Mouse (Mus musculus): Measurements from ENCODE around the gene Ano6. TPM values are rescaled to one million over a fixed set of nuclear protein-coding genes. Genes with fewer than 3 reads are reported as not detected.

Ano6 gene
- polyA plus RNA-seq, 1 experiment from 2014 or later: 46.4 TPM

DNA sequence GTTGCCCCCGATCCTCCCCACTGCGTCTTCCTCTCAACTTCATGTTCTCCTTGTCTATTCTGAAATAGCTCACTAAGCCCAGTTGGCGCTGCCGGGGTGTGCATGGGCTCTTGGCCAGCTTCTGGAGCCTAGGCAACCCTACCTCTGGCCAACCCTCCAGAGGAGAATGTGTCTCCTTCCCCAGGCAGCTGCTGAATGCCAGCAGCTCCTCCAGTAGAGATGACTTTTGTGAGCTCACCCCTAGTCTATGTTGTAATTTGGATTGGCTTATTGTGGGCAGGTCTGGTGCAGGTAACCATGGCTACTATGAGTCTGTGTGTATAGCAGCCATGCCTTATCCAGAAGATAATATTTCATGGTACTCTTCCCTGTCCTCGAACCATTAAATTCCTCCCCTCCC is 141.7 kb downstream of the Ano6 start:
- Histone ChIP-seq H3K9me3 (ENCODE audit: control insufficient read depth, low read depth, low read length) (no peaks in the 10 kb centered on the region), H3K36me3 (ENCODE audit: control insufficient read depth, insufficient read depth, low read length) (peaks cover 8% of the 10 kb centered on the region), H3K4me3 (ENCODE audit: low read depth, low read length) (no peak overlapping the region), H3K9ac (replicated peaks; ENCODE audit: low read depth, low read length) (no peak overlapping the region), H3K4me2 (replicated peaks; ENCODE audit: low read depth, low read length) (no peak overlapping the region), H3K27ac (ENCODE audit: low read length) (no peak overlapping the region; the same call in 1 of the 2 replicates), H3K27me3 (ENCODE audit: control insufficient read depth, insufficient read depth, low read length) (no peaks in the 10 kb centered on the region), H3K4me1 (ENCODE audit: control insufficient read depth, insufficient read depth, low read length) (no peaks in the 10 kb centered on the region)
- ATAC-seq (ENCODE audit: insufficient number of reproducible peaks, insufficient read depth, low FRiP score, low read depth): no peak
- WGBS: 77% methylated on average over 5 of the region's 5 CpGs

DNA sequence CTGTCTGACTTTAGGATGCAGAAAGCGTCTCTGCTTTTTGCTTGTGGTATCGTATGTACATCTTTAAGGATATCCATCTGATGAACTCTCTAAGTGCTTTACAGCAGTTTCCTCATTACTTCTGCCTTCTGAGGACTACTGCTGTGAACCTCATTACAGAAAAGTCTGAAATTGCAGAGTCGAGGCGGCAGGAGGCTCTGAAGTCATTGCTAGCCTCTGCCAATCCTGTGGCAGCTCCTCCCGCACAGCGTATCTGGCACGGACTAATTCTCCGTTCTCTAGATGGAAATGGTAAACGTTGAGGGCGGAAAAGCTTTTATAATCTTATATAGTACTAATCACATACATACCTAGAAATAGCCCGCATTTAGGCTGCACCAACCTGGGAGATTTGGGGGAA is 144.5 kb downstream of the Ano6 start:
- Histone ChIP-seq H3K4me1 (ENCODE audit: control insufficient read depth, insufficient read depth, low read length) (no peaks in the 10 kb centered on the region), H3K9ac (replicated peaks; ENCODE audit: low read depth, low read length) (no peak overlapping the region), H3K27ac (ENCODE audit: low read length) (no peak overlapping the region), H3K36me3 (ENCODE audit: control insufficient read depth, insufficient read depth, low read length) (no peaks in the 10 kb centered on the region; the same call in 1 of the 2 replicates), H3K4me3 (ENCODE audit: low read depth, low read length) (no peak overlapping the region), H3K27me3 (ENCODE audit: control insufficient read depth, insufficient read depth, low read length) (no peaks in the 10 kb centered on the region), H3K9me3 (ENCODE audit: control insufficient read depth, low read depth, low read length) (no peaks in the 10 kb centered on the region), H3K4me2 (replicated peaks; ENCODE audit: low read depth, low read length) (no peak overlapping the region)
- ATAC-seq (ENCODE audit: insufficient number of reproducible peaks, insufficient read depth, low FRiP score, low read depth): no peak
- WGBS: 82% methylated on average over 11 of the region's 11 CpGs

DNA sequence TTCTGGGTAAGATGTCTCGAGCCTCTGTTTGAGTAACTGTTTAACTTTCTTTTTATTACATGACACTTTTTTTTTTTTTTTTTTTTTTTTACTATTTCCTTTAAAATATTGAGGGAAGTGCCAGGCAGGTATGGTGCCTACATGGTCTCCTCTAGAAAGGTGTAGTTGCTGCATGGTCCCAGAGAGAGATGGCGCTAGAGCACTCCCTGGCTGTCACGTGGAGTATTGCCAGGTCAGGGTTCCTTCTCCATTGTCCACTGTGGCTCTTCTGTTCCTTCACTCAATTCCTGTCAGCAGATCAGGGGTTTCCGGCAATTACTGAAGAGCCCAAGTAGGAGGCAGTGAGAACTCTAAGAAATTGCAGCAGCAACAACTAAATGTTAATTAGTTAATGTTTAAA is 152.8 kb downstream of the Ano6 start:
- Histone ChIP-seq H3K27ac (ENCODE audit: low read length) (no peak overlapping the region), H3K4me2 (replicated peaks; ENCODE audit: low read depth, low read length) (no peak overlapping the region), H3K4me1 (ENCODE audit: control insufficient read depth, insufficient read depth, low read length) (no peaks in the 10 kb centered on the region), H3K36me3 (ENCODE audit: control insufficient read depth, insufficient read depth, low read length) (peaks cover 16% of the 10 kb centered on the region; the same call in 1 of the 2 replicates), H3K4me3 (ENCODE audit: low read depth, low read length) (no peak overlapping the region), H3K9me3 (ENCODE audit: control insufficient read depth, low read depth, low read length) (no peaks in the 10 kb centered on the region), H3K9ac (replicated peaks; ENCODE audit: low read depth, low read length) (no peak overlapping the region), H3K27me3 (ENCODE audit: control insufficient read depth, insufficient read depth, low read length) (no peaks in the 10 kb centered on the region)
- ATAC-seq (ENCODE audit: insufficient number of reproducible peaks, insufficient read depth, low FRiP score, low read depth): no peak
- 62% methylated on average over 4 of the region's 4 CpGs for WGBS

DNA sequence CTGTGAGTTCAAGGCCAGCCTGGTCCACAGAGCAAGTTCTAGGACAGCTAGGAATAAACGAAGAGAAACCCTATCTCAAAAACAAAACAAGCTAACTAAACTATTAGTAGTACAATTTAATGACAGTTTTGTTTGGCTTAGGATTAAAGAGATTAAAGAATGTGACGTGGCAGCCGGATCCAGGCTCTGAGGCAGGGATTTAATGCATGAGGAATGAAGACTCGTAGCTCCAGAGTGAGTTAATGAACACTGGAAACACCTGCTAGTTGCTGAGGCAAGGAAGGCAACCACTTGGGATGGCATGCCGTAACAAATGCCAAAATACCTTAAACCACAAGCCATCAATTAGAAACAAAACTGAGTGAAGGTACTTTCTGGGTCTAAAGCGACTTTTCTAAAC is 153.7 kb downstream of the Ano6 start:
- 47% methylated on average over 6 of the region's 6 CpGs for WGBS

DNA sequence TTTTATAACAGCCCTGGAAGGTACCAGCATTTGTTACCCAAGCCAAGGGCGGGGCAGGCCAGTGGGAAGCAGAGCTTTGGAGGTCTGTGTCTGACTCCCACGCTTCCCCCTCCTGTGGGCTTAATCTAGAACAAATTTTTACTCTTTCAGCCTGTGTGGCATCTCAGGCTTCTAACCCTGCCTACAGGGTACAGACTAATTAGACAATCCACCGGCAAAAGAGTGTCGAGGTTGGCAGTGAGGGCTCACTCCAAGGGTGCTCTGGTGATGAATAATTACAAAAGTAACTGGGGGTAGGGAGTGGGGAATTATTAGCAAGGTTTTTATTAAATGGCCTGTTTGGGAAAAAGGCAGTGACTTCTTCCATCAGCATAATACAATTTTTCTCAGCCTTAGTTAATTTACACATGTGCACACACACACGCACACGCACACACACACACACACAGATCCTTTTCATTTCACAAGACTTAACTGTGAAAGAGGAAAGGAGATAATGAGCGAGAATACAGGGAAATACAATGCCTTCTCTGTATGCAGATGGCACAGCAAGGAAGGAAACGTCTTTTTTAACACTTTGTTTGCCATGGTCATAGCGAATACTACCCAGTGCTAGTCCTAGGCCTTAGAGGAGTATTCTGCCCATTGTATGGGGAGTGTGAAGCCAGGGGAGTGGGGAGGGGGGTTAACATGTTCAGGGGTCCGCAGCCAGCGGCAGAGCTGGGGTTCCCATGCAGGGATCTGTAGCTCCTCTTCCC is 155.5 kb downstream of the Ano6 start:
- Histone ChIP-seq H3K4me2 (replicated peaks; ENCODE audit: low read depth, low read length) (no peak overlapping the region), H3K9ac (replicated peaks; ENCODE audit: low read depth, low read length) (no peak overlapping the region), H3K27me3 (ENCODE audit: control insufficient read depth, insufficient read depth, low read length) (no peaks in the 10 kb centered on the region), H3K27ac (ENCODE audit: low read length) (no peak overlapping the region), H3K9me3 (ENCODE audit: control insufficient read depth, low read depth, low read length) (no peaks in the 10 kb centered on the region), H3K36me3 (ENCODE audit: control insufficient read depth, insufficient read depth, low read length) (peaks cover 26% of the 10 kb centered on the region), H3K4me3 (ENCODE audit: low read depth, low read length) (no peak overlapping the region), H3K4me1 (ENCODE audit: control insufficient read depth, insufficient read depth, low read length) (no peaks in the 10 kb centered on the region)
- 72% methylated on average over 11 of the region's 11 CpGs for WGBS
- no peak for ATAC-seq (ENCODE audit: insufficient number of reproducible peaks, insufficient read depth, low FRiP score, low read depth)

More for the DNA sequence above, 153.7 kb downstream of the Ano6 start:
- H3K36me3 ChIP-seq (ENCODE audit: control insufficient read depth, insufficient read depth, low read length): peaks cover 17% of the 10 kb centered on the region
- H3K27ac ChIP-seq (ENCODE audit: low read length): no peak overlapping the region
- no peaks in the 10 kb centered on the region for H3K4me1 ChIP-seq (ENCODE audit: control insufficient read depth, insufficient read depth, low read length)
- no peak overlapping the region for H3K9ac ChIP-seq (replicated peaks; ENCODE audit: low read depth, low read length)
- no peaks in the 10 kb centered on the region for H3K27me3 ChIP-seq (ENCODE audit: control insufficient read depth, insufficient read depth, low read length)
- no peaks in the 10 kb centered on the region for H3K9me3 ChIP-seq (ENCODE audit: control insufficient read depth, low read depth, low read length)
- no peak overlapping the region for H3K4me3 ChIP-seq (ENCODE audit: low read depth, low read length)
- no peak overlapping the region for H3K4me2 ChIP-seq (replicated peaks; ENCODE audit: low read depth, low read length)
- ATAC-seq (ENCODE audit: insufficient number of reproducible peaks, insufficient read depth, low FRiP score, low read depth): no peak

DNA sequence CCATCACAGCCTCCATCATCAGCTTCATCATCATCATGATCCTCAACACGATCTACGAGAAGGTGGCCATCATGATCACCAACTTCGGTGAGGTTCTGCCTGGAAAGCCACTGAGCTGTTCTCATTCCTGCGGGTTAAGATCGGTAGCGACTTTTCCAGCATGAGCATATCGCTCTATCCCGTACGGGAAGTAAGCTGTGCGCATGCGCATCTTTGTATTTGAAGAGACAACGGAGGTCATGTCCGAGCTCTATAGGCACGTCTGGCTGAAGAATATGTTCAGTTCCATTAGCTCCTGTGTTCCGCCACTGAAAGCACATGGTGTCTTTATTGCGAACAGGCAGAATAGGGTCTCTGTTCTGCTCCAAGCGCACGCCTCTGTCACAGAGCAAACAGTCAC is 157.8 kb downstream of the Ano6 start:
- WGBS: 92% methylated on average over 18 of the region's 18 CpGs
- Histone ChIP-seq H3K4me3 (ENCODE audit: low read depth, low read length) (no peak overlapping the region), H3K4me1 (ENCODE audit: control insufficient read depth, insufficient read depth, low read length) (no peaks in the 10 kb centered on the region), H3K27ac (ENCODE audit: low read length) (no peak overlapping the region), H3K36me3 (ENCODE audit: control insufficient read depth, insufficient read depth, low read length) (peaks cover 19% of the 10 kb centered on the region), H3K4me2 (replicated peaks; ENCODE audit: low read depth, low read length) (no peak overlapping the region), H3K27me3 (ENCODE audit: control insufficient read depth, insufficient read depth, low read length) (no peaks in the 10 kb centered on the region), H3K9ac (replicated peaks; ENCODE audit: low read depth, low read length) (no peak overlapping the region), H3K9me3 (ENCODE audit: control insufficient read depth, low read depth, low read length) (no peaks in the 10 kb centered on the region)
- no peak for ATAC-seq (ENCODE audit: insufficient number of reproducible peaks, insufficient read depth, low FRiP score, low read depth)

DNA sequence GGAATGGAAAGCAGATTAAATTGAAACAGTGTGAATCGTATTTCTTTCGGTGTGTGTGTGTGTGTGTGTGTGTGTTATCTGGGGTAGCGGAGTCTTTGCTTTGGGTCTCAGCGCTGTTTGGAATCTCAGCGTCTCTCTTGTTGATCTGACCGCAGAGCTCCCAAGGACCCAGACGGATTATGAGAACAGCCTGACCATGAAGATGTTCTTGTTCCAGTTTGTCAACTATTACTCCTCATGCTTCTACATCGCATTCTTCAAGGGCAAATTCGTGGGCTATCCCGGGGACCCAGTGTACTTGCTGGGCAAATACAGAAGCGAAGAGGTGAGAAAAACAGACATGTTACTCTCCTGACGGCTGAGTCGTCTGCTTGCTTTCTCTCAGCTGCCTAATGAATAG is 158.7 kb downstream of the Ano6 start:
- WGBS: 87% methylated on average over 13 of the region's 13 CpGs
- no peak overlapping the region for H3K27ac ChIP-seq (ENCODE audit: low read length)
- no peak overlapping the region for H3K9ac ChIP-seq (replicated peaks; ENCODE audit: low read depth, low read length)
- H3K4me2 ChIP-seq (replicated peaks; ENCODE audit: low read depth, low read length): no peak overlapping the region
- no peaks in the 10 kb centered on the region for H3K4me1 ChIP-seq (ENCODE audit: control insufficient read depth, insufficient read depth, low read length)
- H3K27me3 ChIP-seq (ENCODE audit: control insufficient read depth, insufficient read depth, low read length): no peaks in the 10 kb centered on the region
- H3K36me3 ChIP-seq (ENCODE audit: control insufficient read depth, insufficient read depth, low read length): peaks cover 19% of the 10 kb centered on the region
- H3K9me3 ChIP-seq (ENCODE audit: control insufficient read depth, low read depth, low read length): no peaks in the 10 kb centered on the region
- no peak for ATAC-seq (ENCODE audit: insufficient number of reproducible peaks, insufficient read depth, low FRiP score, low read depth)
- no peak overlapping the region for H3K4me3 ChIP-seq (ENCODE audit: low read depth, low read length)

DNA sequence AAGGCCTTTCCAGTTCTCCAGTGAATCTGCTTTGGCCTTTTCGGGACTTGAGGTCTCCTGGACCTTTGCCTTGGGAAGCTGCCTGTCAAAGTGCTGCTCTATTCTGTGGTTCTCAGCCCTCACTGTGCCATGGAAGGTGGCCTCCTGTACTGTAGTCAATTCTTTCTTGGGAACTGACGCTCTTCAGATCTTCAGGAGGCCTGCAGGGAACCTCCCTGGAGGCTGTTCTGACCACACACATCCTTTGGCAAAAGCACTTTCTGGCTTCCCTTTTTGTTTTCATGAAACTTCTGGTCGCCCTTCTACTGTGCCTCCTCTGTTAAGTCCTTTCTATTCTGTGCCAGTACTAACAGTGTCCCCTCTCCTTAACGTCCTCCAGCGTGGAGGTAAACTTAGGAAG is 160.9 kb downstream of the Ano6 start:
- H3K36me3 ChIP-seq (ENCODE audit: control insufficient read depth, insufficient read depth, low read length): peaks cover 23% of the 10 kb centered on the region

DNA sequence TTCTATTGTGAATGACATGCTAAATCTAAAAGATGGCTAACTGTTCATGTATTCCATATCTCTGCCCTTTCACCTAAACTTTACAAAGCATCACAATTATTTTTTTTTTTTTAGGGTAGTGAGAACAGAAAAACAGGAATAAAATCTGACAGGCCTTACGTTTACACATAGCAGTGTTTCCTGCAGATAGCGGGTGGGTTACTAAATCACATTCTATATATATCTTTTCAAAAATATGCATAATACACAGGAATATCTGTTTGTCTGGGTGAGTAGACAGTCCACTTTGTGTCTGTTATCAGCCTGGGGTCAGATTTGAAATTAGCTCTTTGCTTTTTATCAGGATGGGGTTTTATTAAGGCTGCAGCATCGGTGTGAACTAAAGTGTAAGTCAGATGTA is 166.0 kb downstream of the Ano6 start:
- ATAC-seq (ENCODE audit: insufficient number of reproducible peaks, insufficient read depth, low FRiP score, low read depth): no peak
- H3K9me3 ChIP-seq (ENCODE audit: control insufficient read depth, low read depth, low read length): no peaks in the 10 kb centered on the region
- no peak overlapping the region for H3K9ac ChIP-seq (replicated peaks; ENCODE audit: low read depth, low read length)
- peaks cover 15% of the 10 kb centered on the region for H3K36me3 ChIP-seq (ENCODE audit: control insufficient read depth, insufficient read depth, low read length)
- WGBS: 81% methylated on average over 3 of the region's 3 CpGs
- H3K4me2 ChIP-seq (replicated peaks; ENCODE audit: low read depth, low read length): no peak overlapping the region
- no peaks in the 10 kb centered on the region for H3K4me1 ChIP-seq (ENCODE audit: control insufficient read depth, insufficient read depth, low read length)
- no peaks in the 10 kb centered on the region for H3K27me3 ChIP-seq (ENCODE audit: control insufficient read depth, insufficient read depth, low read length)
- H3K27ac ChIP-seq (ENCODE audit: low read length): no peak overlapping the region
- no peak overlapping the region for H3K4me3 ChIP-seq (ENCODE audit: low read depth, low read length)

More for the DNA sequence above, 160.9 kb downstream of the Ano6 start:
- Histone ChIP-seq H3K27ac (ENCODE audit: low read length) (0 out of 2 replicates have a peak overlapping the region, but pooled peaks have one; percentile 27), H3K4me2 (replicated peaks; ENCODE audit: low read depth, low read length) (no peak overlapping the region), H3K27me3 (ENCODE audit: control insufficient read depth, insufficient read depth, low read length) (no peaks in the 10 kb centered on the region), H3K4me1 (ENCODE audit: control insufficient read depth, insufficient read depth, low read length) (no peaks in the 10 kb centered on the region), H3K9me3 (ENCODE audit: control insufficient read depth, low read depth, low read length) (no peaks in the 10 kb centered on the region), H3K9ac (replicated peaks; ENCODE audit: low read depth, low read length) (no peak overlapping the region), H3K4me3 (ENCODE audit: low read depth, low read length) (no peak overlapping the region)
- WGBS: 61% methylated on average over 5 of the region's 5 CpGs
- no peak for ATAC-seq (ENCODE audit: insufficient number of reproducible peaks, insufficient read depth, low FRiP score, low read depth)

Data from stomach, embryonic 14.5 days (tissue).